Mouse (Mus musculus) liver, adult 2 months (tissue): ENCODE data around the gene Ccdc194. TPM values are rescaled to one million over a fixed set of nuclear protein-coding genes. Genes with fewer than 3 reads are reported as not detected.

ENCODE experiments used
- DNase-seq: peaks from one replicate; pipeline ENCODE4 v3.0.0-alpha.2; 2011; ENCODE audit warnings: low read depth, low spot score; ENCODE audit errors: extremely low read depth
- H3K27ac ChIP-seq: fragments of 200-500 bp; replicated peaks from 2 replicates; pipeline ENCODE4 v1.5.1; 2012; ENCODE audit warnings: low read depth, mild to moderate bottlenecking, control low read depth, inconsistent platforms, low read length; ENCODE audit not compliant: insufficient read depth
- H3K27me3 ChIP-seq: fragments of 200-500 bp; 2 replicates; pipeline ENCODE4 v1.6.1; 2012; ENCODE audit warnings: mild to moderate bottlenecking, moderate library complexity, low read length, inconsistent platforms; ENCODE audit not compliant: control insufficient read depth, insufficient read depth
- H3K36me3 ChIP-seq: fragments of 200-500 bp; 2 replicates; pipeline ENCODE4 v1.6.1; 2012; ENCODE audit warnings: low read length, inconsistent platforms; ENCODE audit not compliant: control insufficient read depth, insufficient read depth
- H3K4me1 ChIP-seq: fragments of 200-500 bp; 2 replicates; pipeline ENCODE4 v1.6.1; 2011; ENCODE audit warnings: low read length; ENCODE audit not compliant: control insufficient read depth, insufficient read depth
- H3K4me3 ChIP-seq: fragments of 200-500 bp; 2 replicates; pipeline ENCODE4 v1.5.1; 2011; ENCODE audit warnings: low read depth, mild to moderate bottlenecking, control low read depth, low read length, moderate library complexity; ENCODE audit not compliant: insufficient read depth
- H3K79me2 ChIP-seq: fragments of 200-500 bp; 2 replicates; pipeline ENCODE4 v1.6.1; 2012; ENCODE audit warnings: inconsistent platforms, mild to moderate bottlenecking, low read length, moderate library complexity; ENCODE audit not compliant: control insufficient read depth, insufficient read depth
- H3K9ac ChIP-seq: fragments of 200-500 bp; 2 replicates; pipeline ENCODE4 v1.6.1; 2012; ENCODE audit warnings: low read depth, mild to moderate bottlenecking, control low read depth, inconsistent platforms, low read length
- CTCF ChIP-seq: fragments of 200-500 bp; IDR thresholded peaks from 2 replicates; pipeline ENCODE4 v1.5.1; 2011; ENCODE audit warnings: low read depth, low read length, control low read depth
- POLR2A ChIP-seq: fragments of 200-500 bp; IDR thresholded peaks from 2 replicates; pipeline ENCODE4 v1.6.1; 2011; ENCODE audit warnings: low read length, control low read depth; ENCODE audit not compliant: insufficient read depth; ENCODE audit errors: extremely low read depth
- WGBS: fragments of 180-500 bp; shearing (Covaris S2); methylation state at CpG from one replicate; pipeline ENCODE4 v1.1.7; 2018; 5-methylcytosine and 5-hydroxymethylcytosine counted together
- polyA plus RNA-seq: library from polyadenylated mRNA; depleted of rRNA; stranded (reverse); fragments of >200 nt; gene quantifications from 2 replicates; pipeline ENCODE4 v1.2.3, GENCODE M21; 2012
- total RNA-seq: library from RNA; depleted of rRNA; stranded (reverse); fragments of >200 nt; gene quantifications from 2 replicates; pipeline ENCODE4 v1.2.3, GENCODE M21; 2014

Gene Ccdc194
- total and polyA plus RNA-seq, 2 experiments, result not detected

DNA sequence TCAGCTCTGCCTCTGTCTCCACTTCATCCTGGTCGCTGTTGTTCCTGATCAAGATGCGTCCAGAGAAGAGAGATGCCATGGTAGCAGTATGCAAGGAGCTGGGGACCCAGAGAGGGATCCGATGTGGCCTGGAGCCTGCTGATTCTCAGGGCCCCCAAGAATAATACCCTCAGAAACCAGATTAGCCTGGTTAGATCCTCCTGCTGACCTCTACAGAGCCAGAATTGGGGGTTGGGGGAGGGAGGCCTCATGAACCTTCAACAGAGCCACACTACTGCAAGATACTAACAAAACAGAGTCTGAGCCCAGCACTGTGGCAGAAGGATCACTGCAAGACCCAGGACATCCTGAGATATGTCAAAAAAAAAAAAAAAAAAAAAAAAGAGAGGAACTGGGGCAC is 41.0 kb upstream of the Ccdc194 start, which contains the start of gene Nxnl1:
TSS of gene Nxnl1 (minus strand) at position 101 of the 400 bp plus-strand sequence.
- H3K4me1 ChIP-seq, result peaks cover 4% of the 10 kb centered on the region; the same call in 1 of the 2 replicates
- no peaks in the 10 kb centered on the region for H3K79me2 ChIP-seq
- no peaks in the 10 kb centered on the region for H3K36me3 ChIP-seq
- 0 out of 2 replicates have a peak, but pooled peaks cover 5% of the 10 kb centered on the region for H3K27me3 ChIP-seq
- no peak within 1 kb of the TSS for H3K9ac ChIP-seq
- WGBS, result 85% methylated on average over 3 of the region's 3 CpGs
- TF ChIP-seq CTCF (no peak), POLR2A (no peak)
- no peak within 1 kb of the TSS for H3K4me3 ChIP-seq
- H3K27ac ChIP-seq, result no peak within 1 kb of the TSS
- DNase-seq, result no peak

- WGBS, result 86% methylated on average over 4 of the region's 4 CpGs
- no peaks in the 10 kb centered on the region for H3K36me3 ChIP-seq
- no peak overlapping the region for H3K4me3 ChIP-seq
- no peak for DNase-seq
- H3K79me2 ChIP-seq, result no peaks in the 10 kb centered on the region
- no peak for TF ChIP-seq POLR2A
- TF ChIP-seq CTCF, result no peak
- H3K4me1 ChIP-seq, result peaks cover 7% of the 10 kb centered on the region; the same call in 1 of the 2 replicates
- 0 out of 2 replicates have a peak, but pooled peaks cover 7% of the 10 kb centered on the region for H3K27me3 ChIP-seq
- no peak overlapping the region for H3K9ac ChIP-seq
- no peak overlapping the region for H3K27ac ChIP-seq
These were observed 38.5 kb upstream of the Ccdc194 start for GRCm38 (mm10) chr8:71563992-71564391.

DNA sequence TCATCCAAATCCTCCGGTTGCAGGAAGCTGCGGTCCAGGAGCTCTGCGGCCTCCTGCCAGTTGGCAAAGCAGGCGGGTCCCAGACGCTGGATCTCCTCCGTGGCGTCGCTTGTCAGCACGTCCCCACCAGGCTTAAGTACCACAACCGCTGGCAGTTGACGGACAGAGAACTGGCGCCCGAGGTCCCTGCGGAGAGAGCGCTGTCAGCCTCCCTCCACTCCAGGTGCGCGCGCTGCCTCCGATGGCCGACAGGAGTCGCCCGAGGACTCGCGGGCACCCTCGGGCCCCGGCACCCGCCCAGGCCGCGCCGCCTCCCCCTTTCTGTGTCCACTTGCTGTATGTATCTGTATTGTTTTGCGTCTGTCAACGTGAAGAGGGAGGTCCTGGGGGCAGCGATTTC is 37.2 kb upstream of the Ccdc194 start:
- TF ChIP-seq CTCF, result peak; percentile 81
- TF ChIP-seq POLR2A, result no peak
- H3K4me1 ChIP-seq, result peaks cover 8% of the 10 kb centered on the region; the same call in 1 of the 2 replicates

DNA sequence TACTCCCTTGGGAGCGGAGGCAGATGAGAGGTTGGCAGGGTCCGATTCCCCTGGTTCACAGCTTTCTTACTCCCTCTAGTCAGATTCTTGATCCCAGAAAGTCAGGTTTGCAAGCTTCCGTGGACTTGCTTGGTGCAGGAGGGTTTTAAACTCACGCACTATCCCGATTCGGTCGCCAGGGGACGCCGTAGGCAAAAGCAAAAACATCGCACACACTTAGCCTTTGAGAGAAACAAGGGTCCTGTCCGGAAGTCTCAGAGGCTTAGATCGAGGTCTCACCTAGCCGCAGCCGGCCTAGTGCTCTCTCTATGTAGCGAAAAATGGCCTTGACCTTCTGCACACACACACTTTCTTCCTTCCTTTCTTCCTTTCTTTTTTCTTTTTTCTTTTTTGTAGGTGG is 35.9 kb upstream of the Ccdc194 start:
- H3K36me3 ChIP-seq, result no peaks in the 10 kb centered on the region
- DNase-seq, result peak; percentile 64
- no peak overlapping the region for H3K27ac ChIP-seq
- H3K79me2 ChIP-seq, result no peaks in the 10 kb centered on the region
- H3K4me1 ChIP-seq, result peaks cover 8% of the 10 kb centered on the region; the same call in 1 of the 2 replicates
- no peak overlapping the region for H3K4me3 ChIP-seq
- H3K9ac ChIP-seq, result no peak overlapping the region
- peaks cover 13% of the 10 kb centered on the region for H3K27me3 ChIP-seq
- TF ChIP-seq POLR2A (no peak), CTCF (peak; percentile 97)
- 3% methylated on average over 15 of the region's 15 CpGs for WGBS

More for the DNA sequence above, 37.2 kb upstream of the Ccdc194 start:
- Histone ChIP-seq H3K27ac (no peak overlapping the region), H3K36me3 (no peaks in the 10 kb centered on the region), H3K4me3 (peak overlapping the region; percentile 9; the same call in 1 of the 2 replicates), H3K9ac (peak overlapping the region; percentile 3; the same call in 1 of the 2 replicates), H3K79me2 (no peaks in the 10 kb centered on the region), H3K27me3 (peaks cover 13% of the 10 kb centered on the region)
- WGBS, result 2% methylated on average over 33 of the region's 33 CpGs
- DNase-seq, result no peak

- TF ChIP-seq POLR2A (no peak), CTCF (no peak)
- Histone ChIP-seq H3K4me1 (peaks cover 8% of the 10 kb centered on the region; the same call in 1 of the 2 replicates), H3K4me3 (no peak overlapping the region), H3K27me3 (peaks cover 13% of the 10 kb centered on the region), H3K9ac (no peak overlapping the region), H3K27ac (no peak overlapping the region), H3K79me2 (no peaks in the 10 kb centered on the region), H3K36me3 (no peaks in the 10 kb centered on the region)
- DNase-seq, result no peak
- WGBS, result 86% methylated on average over 5 of the region's 5 CpGs
These were observed 35.3 kb upstream of the Ccdc194 start for GRCm38 (mm10) chr8:71560765-71561164.

DNA sequence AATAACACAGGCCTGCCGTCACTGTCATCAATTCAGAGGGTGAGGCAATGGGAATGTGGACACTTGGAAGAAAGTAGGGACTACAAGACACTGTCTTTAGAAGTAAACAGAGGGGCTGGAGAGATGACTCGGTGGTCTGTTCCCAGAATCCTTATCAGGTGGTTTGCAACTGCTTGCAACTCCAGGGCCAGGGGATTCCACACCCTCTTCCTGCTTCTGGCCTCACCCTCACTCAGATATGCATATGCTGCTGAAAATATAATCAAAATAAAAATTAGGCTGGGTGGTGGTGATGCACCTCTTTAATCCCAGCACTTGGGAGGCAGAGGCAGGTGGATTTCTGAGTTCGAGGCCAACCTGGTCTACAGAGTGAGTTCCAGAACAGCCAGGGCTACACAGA is 34.6 kb upstream of the Ccdc194 start:
- WGBS, result 68% methylated on average over 3 of the region's 3 CpGs
- TF ChIP-seq CTCF (no peak), POLR2A (no peak)
- no peak for DNase-seq
- H3K27me3 ChIP-seq, result peaks cover 13% of the 10 kb centered on the region
- no peaks in the 10 kb centered on the region for H3K79me2 ChIP-seq
- H3K9ac ChIP-seq, result no peak overlapping the region
- H3K27ac ChIP-seq, result no peak overlapping the region
- H3K4me3 ChIP-seq, result no peak overlapping the region
- H3K36me3 ChIP-seq, result no peaks in the 10 kb centered on the region
- H3K4me1 ChIP-seq, result peaks cover 8% of the 10 kb centered on the region; the same call in 1 of the 2 replicates
